Mouse (Mus musculus) testis, adult 2 months (tissue): ENCODE measurements around the gene Atp8b4.

Source experiments
- CTCF ChIP-seq: fragments of 200-500 bp; IDR thresholded peaks from 2 replicates; pipeline ENCODE4 v1.5.1; 2012; ENCODE audit warnings: low read depth, mild to moderate bottlenecking, inconsistent platforms, low read length, moderate library complexity; ENCODE audit not compliant: control insufficient read depth, insufficient read depth, insufficient replicate concordance
- POLR2A ChIP-seq: fragments of 200-500 bp; IDR thresholded peaks from 2 replicates; pipeline ENCODE4 v1.6.1; 2012; ENCODE audit warnings: low read depth, mild to moderate bottlenecking, inconsistent platforms, low read length, moderate library complexity; ENCODE audit not compliant: control insufficient read depth

GRCm38 (mm10) chr2:126316346-126316745, 184.1 kb downstream of the Atp8b4 start:
- TF ChIP-seq CTCF (no peak), POLR2A (no peak)
